Mouse (Mus musculus) splenic B cell, adult 2 months (primary cell): ENCODE results near the gene Olfr262.
"Not testable (repeated sequence)": the region's sequence is repeated elsewhere in the genome, so short reads cannot be mapped to it uniquely, and the experiment has no call there.

Experiments used
- DNase-seq: peaks from one replicate; pipeline ENCODE4 v3.0.0-alpha.2; 2011; ENCODE audit warnings: low read depth, low spot score
- H3K27me3 ChIP-seq: 2 replicates; pipeline ENCODE4 v1.6.1; 2012; ENCODE audit warnings: mild to moderate bottlenecking, low read length, moderate library complexity, mixed read lengths; ENCODE audit not compliant: control insufficient read depth, poor library complexity, insufficient read depth, severe bottlenecking
- H3K36me3 ChIP-seq: 2 replicates; pipeline ENCODE4 v1.6.1; 2012; ENCODE audit warnings: mild to moderate bottlenecking, low read length, moderate library complexity, mixed read lengths; ENCODE audit not compliant: control insufficient read depth, poor library complexity, insufficient read depth, severe bottlenecking

The Olfr262 gene

GRCm38 (mm10) chr19:12241559-12241958 lies at the start of gene Olfr262:
Gene Olfr262, minus strand, starts transcription at chr19:12241659.
- no peaks in the 10 kb centered on the region for H3K27me3 ChIP-seq
- no peak for DNase-seq
- no peaks in the 10 kb centered on the region for H3K36me3 ChIP-seq

- DNase-seq, result no peak
- Histone ChIP-seq H3K36me3 (no peaks in the 10 kb centered on the region), H3K27me3 (no peaks in the 10 kb centered on the region)
Measured at GRCm38 (mm10) chr19:12279554-12279953, 38.1 kb upstream of the Olfr262 start, which contains the start of gene Olfr1434. Gene Olfr1434, plus strand, starts transcription at chr19:12279854.

DNA sequence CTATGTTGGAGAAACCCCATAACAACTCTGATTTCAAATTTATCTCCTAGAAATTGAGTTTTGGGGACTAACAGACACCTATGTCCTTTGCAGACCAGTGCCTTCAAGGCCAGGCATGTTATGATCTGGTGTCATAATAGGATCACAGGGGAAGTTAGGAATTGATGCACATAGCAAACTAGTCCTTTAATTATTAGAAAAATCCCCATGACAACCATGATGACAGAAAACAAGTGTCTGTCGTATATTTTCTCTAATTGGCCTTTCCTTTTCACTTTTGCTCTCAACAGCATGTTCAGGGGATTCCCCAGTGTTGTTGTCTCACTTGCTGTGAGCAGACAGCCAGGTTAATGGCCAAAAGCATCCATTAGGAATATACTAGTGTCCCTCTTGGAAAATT lies 19.3 kb upstream of the Olfr262 start, which contains the start of gene Olfr235:
Gene Olfr235 (plus strand): TSS at position 301 of the 400 bp plus-strand sequence.
- DNase-seq, result no peak
- Histone ChIP-seq H3K27me3 (no peaks in the 10 kb centered on the region), H3K36me3 (no peaks in the 10 kb centered on the region)

DNA sequence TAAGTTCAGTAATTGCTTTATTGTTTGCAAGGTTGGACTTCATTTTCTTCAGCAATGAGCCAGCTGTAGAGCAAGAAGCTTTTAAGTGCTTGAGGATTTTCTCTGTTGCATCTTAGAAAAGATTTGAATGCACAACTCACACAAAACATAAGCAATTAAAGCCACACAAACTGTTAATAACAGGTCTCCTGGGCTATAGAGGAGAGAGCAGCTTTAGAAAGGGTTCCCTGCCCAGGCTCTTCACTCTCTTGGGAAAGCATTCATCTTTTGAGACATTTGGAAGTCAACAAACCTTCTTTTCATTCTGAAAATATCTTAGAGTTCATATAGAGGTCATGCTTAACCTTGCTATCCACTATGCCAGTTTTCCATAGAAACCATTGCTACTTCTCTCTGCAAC lies 9.0 kb downstream of the Olfr262 start, which contains the start of gene Olfr1432:
Gene Olfr1432 (minus strand): TSS at position 101 of the 400 bp plus-strand sequence.
- not testable (repeated sequence) for H3K27me3 ChIP-seq, H3K36me3 ChIP-seq, DNase-seq

GRCm38 (mm10) chr19:12200334-12200733 lies 41.1 kb downstream of the Olfr262 start, which contains the start of gene Olfr1431:
Gene Olfr1431, plus strand, starts transcription at chr19:12200634.
- H3K27me3 ChIP-seq, result no peaks in the 10 kb centered on the region
- H3K36me3 ChIP-seq, result no peaks in the 10 kb centered on the region
- DNase-seq, result no peak

- H3K36me3 ChIP-seq, DNase-seq, H3K27me3 ChIP-seq: not testable (repeated sequence)
Measured at GRCm38 (mm10) chr19:12199076-12199475, 42.4 kb downstream of the Olfr262 start.
